Mouse (Mus musculus): ENCODE results near the gene Carm1.
"Not testable (repeated sequence)": the region's sequence is repeated elsewhere in the genome, so short reads cannot be mapped to it uniquely, and the experiment has no call there.

Gene Carm1

DNA sequence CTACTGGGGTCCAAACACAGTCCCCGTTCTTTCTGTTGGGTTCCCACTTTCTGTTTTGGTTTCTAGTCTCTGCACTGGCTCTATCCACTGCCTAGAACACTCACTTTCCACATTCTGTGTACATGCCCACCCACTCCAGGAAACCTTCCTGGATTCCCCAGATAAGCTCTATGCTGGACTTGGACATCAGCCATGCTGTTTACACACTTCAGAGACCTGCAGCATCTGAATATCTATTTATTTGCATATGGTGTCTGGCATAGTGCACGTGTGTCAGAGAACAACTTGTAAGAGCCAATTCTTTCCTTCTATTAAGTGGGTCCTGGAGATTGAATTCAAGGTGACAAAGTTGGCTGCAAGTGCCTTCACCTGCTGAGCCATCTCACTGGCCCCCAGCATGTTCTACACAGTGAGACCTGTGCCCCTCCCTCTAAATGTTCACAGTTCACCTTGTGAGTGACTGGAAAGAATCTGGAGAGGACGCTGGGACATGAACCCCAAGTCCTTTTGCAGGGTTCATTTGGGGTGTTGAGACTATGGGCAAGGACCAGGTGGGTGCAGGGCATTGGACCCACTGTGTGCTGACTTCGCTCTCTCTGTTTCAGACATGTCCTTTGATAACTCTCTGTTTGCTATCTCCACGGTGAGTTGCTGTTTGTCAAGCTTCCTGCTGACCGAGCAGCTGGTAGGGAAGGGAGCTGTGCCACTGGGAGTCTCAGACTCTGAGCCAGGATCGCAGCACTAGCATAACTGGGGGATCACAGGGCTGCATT lies 6.5 kb upstream of the Carm1 start:
- no peak for DNase-seq (ENCODE audit: low spot score)

DNA sequence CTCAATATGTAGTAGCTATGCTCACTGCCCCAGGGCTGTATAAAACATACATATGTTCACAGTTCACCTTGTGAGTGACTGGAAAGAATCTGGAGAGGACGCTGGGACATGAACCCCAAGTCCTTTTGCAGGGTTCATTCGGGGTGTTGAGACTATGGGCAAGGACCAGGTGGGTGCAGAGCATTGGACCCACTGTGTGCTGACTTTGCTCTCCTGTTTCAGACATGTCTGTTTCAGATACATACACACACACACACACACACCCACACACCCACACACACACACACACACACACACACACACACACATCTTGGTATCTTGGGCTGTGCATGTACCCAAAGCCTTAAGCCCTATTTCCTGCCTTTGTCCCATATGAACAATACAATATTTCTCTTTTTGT lies 4.7 kb upstream of the Carm1 start:
- DNase-seq (ENCODE audit: low spot score), result not testable (repeated sequence)

DNA sequence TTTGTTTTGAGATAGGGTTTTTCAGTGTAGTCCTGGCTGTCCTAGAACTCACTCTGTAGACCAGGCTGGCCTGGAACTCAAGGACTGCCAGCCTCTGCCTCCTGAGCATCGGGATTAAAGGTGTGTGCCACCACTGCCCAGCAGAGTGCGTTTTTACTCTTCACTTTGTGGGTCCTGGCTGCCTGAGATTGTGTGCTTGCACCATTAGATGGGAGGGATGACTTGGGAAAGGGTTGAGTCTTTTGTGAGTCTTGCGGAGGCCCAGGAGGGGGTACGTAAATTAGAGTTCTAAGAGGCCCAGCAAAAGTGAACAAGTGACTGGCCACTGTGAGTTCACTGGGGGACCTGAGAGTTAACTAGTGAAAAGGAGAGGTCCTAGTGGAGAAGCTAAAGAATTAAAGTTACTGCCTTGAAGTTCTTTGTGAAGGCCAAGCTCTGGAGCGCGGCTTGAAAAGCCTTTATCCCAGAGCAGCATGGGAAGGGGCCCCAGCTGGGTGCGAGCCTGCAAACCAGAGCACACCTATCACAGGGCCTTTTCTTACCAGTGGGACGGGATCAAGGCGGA lies 1.3 kb upstream of the Carm1 start:
- no peak for DNase-seq (ENCODE audit: low spot score)

DNA sequence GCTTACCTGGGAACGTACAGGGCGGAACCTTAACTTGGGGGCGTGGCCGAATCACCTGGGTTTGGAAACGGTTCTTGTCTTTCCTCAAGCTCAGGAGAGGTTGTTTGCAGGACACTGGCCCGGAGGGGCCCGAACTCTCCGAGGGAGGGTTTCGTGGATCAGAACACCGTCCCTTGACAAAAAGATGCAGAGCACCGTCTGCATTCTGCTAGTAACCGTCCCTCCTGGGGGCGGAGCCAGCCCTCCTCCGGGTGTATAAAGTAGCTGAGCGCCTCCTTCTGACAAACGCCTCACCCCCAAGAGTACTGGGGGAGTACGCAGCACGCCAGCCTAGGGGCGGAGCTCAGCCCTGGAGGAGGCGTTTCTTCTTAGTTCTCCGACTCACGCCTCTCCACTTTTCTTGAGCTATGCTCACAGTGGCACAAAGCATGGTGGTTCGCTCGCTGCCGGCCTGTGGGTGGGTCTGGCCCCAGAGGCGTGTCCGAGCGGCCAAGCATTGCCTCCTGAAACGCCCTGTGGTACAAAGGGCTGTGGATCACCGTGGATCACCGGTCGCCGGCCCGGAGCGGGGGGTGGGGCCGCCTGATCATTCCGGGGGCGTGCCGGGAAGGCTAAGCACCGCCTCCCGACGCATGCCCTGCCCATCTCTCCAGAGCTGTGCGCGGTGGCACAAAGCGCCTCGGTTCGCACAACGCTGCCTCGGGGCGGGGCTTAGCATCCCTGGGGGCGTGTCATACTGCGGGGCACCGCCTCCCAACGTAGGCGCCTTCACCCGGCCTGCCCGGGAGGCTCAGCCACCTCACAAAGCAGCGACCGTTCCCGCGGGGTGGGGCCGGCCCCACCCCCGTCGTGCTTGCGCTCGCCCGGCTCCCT lies 542 bp upstream of the Carm1 start:
- DNase-seq (ENCODE audit: low spot score), result peak; percentile 100

DNA sequence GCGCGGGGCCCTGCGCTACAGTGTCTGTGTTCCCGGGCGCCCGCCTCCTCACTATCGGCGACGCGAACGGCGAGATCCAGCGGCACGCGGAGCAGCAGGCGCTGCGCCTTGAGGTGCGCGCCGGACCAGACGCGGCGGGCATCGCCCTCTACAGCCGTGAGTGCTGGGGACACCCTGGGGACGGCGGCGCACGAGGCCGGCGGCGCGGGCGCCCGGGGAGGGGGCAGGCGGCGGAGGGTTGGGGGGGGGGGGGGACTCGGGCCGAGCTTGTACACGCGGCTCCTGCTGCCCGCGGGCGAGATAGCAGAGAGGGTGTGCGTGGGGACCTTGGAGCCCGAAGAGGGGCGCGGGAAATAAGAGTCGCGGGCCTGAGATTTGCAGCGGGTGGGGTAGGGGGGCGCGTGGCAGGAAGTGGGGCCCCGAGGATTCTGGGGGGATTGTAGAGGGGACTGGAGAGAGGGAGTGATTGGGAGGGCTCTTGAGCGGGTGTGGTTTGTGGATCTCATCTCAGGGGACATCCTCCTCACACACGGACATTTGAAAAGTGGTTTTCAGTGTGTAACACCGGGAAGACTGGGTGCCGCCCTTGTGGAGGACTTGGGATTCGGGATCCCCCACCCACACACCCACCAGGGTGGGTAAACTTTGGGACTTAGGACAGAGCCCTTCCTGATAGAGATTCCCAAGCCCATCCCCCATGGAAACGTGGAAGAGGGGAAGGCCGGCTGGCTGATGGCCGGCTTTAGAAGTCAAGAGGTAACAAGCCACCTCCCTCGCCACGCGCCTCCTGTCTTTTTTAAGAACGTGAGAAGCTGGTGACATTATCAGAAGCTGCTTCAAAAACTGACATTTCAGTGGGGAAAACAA lies 614 bp downstream of the Carm1 start:
- DNase-seq (ENCODE audit: low spot score), result no peak

DNA sequence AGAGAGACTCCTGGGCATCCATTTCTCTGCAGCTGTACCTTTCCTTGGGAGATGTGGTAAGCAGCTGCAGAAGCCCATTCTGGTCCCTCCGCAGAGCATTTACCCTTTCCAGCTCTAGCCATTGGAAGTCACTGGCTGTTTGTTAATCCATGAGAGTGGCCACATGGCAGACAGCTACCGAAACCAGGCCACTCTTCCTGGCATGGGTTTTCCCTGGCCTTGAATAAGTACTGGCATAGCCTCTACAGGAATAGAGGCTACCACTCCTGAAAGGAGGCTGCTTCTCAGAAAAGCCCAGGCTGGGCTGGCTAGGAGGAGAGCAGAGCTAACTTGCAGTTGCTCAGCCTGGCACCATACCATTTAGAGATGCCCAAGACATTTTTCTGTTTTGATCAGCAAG lies 4.4 kb downstream of the Carm1 start:
- DNase-seq (ENCODE audit: low spot score), result no peak

DNA sequence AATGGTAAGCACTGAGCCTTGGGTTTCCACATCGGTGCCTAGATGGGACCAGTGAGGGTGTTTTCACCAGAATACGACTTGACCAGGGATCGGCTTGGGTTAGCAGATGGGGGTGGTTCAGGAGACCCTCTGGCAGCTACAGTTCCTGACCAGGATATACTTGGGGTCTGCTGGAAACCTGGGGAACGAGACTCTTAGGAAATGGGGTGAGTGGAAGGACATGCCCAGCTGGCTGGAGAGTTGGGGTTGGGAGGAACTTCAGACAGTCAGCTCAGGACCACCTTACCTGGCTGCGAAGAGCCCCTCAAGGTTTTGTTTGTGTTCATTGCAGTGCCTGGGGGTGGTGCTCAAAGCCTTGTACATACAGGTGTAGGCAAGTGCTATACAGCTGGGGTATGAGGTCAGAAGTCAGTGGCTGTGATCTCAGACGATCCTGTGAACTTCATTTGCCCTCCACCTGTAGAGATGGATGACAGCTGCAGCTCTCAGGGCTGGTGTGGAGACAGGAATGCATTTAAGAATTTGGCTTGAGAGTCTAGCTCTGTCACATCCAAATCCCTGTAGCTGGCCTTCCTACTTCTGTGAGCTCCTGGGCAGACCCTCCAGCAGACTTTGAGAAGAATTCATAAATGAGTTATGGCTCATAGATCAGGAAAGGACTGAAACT lies 7.0 kb downstream of the Carm1 start:
- DNase-seq (ENCODE audit: low spot score), result no peak

DNA sequence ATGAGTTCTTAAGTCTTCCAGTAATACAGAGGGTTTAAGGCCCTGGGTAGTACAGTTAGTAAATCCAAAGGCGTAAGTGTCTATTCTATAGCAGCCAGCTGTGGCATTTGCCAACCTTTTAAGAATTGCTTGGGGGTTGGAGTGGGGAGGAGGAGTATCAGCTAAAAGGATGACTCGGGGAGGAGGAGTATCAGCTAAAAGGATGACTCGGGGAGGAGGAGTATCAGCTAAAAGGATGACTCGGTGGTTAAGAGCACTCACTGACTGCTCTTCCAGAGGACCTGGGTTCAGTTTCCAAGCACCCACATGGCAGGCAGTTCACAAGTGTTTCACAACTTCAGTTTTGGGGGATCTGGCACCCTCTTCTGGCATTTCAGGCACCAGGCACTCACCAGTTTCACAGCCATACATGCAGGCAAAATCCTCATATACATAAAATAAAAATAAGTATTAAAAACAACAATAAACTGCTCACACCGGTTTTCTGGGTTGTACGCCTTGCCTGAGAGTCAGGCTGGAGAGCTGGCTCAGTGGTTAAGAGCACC lies 8.6 kb downstream of the Carm1 start:
- no peak for DNase-seq (ENCODE audit: low spot score)

DNA sequence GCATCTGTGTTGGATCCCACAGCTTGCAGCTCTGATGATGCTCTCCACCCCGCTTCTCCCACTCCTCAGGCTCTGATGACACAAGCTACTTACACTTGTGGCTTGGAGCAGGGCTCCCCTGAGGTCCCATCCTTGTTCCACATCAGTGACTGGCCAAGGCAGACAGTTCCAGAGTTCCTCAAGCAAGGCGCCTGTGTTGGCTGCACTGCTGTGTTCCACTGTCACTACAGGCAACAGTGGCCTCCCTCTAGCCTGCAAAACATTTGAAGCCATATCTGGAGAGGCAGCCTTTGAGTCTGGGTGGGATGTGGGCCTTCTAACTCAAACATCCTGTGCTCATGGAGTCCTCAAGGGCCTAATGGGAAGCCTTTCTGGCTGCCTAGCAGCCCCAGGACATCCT lies 10.3 kb downstream of the Carm1 start:
- DNase-seq (ENCODE audit: low spot score), result no peak

DNA sequence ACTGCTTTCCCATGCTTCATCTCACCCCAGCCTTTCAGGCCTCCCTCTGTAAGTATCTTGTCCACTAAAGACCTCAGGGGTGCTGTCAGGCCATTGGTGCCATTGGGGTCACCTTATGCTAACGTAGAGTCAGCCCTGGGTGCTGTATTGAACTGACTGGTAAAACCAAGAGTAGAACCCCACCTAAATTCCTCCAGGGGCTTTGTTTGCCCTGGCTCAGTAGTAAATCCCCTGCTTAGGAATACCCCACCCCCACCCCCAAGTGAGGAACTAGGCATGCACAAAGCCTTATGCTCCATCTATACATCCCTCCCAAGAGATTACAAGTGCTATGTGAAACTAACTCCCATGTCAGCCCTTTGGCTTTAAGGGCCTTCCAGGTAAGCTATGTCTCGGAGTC lies 10.9 kb downstream of the Carm1 start:
- no peak for DNase-seq (ENCODE audit: low spot score)

DNA sequence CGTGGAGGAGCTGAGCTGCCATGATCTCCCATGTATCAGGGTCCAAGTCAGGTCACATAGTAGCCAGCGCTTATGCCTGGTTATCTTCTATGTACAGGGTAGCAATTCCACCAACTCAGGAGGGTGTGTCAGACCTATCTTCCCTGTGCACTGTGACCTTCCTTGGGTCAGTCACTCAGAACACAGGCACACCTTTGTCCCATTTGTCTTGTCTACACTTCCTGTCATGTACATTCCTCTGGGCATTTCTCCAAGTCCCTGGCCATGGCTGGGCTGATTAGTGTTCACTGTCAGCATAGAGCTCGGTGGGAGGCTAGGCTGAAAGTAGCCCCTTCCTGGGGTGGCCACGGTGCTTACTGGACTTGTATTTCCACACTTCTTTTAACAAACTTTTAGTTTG lies 11.7 kb downstream of the Carm1 start:
- peak; percentile 70 for DNase-seq (ENCODE audit: low spot score)

DNA sequence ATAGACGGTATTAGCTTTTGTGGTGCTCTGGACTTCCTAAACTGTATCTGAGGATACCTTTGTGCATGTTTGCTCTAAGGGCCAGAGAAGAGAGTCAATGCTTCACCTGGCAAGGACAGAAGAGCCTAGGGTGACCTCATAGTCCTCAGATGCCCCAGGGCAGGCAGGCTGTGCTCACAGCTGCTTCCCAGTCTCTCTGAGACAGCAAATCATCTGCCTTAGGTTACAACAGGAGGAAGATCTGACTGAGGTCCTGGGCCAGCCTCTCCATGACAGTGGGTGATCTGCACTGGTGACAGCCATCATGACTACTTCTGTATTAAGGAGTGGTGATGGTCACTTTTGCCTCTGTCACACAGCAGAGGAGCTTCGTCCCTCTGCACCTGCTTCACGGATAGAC lies 12.5 kb downstream of the Carm1 start:
- no peak for DNase-seq (ENCODE audit: low spot score)

DNA sequence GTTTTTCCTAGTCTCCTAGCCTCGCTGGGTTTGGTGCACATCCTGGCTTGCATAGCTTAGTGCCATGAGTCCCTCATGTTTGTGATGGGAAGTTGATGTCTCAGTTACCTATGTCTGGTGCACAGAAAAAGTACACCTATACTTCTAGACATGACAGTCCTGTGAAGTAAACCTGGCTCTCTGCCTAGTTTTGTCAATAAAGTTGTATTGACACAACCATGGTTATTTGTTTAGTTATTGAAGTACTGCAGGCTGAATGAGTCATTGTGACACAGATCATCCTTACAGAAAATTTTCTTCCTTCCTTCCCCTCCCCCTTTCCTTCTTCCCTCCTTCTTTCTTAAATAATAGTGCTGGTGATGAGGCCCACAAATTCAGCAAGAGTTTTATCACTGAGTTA lies 17.7 kb downstream of the Carm1 start:
- DNase-seq (ENCODE audit: low spot score), result no peak

DNA sequence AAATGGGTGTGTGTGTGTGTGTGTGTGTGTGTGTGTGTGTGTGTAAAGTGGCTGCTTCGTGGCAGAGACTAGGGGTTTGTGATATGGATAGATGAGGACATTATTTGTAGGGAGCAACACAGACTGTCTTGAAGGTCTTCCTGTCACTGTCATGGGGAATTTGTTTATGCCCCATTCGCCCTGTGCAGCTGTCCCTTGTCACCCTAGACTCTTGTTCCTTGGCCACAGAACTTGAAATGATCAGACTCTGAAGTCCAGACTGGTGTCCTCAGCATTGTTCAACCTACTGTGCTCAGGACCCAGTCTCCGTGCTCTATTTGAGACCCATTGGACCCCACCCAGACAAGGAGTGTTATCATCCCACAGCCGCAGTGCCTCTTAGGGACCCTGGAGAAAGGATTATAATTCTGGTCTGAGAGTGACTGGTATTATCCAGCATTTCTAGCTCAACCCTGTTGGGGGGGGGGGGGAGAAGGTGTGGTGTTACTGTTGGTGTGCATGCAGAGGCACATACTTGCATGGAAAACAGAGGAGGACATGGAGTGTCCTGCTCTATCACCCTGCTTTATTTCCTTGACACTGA lies 18.4 kb downstream of the Carm1 start:
- DNase-seq (ENCODE audit: low spot score), result no peak

DNA sequence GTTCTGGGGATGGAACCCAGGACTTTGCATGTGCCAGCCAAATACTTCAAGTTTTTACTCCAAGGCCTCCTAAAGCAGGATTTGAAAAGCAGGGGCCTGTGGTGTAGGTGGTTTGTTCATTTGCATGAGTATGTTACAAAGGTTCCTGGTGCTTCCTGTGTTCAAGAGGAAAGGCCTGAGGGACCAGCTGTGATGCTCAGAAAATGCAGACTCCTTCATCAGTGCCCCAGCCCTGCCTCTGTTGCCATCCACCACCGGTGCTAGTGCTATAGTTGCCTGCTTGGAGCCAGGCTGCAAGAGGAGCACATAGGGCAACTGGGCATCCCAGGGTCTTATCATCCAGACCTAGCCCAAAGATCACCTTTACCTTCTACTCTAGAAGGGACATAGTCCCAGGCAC lies 19.8 kb downstream of the Carm1 start:
- no peak for DNase-seq (ENCODE audit: low spot score)

DNA sequence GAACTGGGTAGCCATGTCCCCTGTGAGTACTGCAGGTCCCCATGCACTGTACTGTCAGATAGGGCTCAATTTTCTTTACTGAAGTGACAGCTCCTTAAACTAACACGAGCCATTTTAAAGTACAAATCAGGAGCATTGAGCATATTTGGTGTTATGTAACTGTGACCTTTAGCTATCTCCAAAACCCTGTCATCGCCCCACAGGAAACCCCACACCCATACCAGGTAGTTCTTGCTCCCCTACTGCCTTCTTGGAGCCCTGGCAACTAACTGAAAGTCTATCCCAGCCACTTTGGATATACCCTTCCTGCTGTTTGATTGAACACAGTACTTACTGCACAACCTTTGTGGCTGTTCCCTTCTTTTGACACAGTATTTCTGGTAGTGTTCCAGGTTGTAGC lies 20.4 kb downstream of the Carm1 start:
- no peak for DNase-seq (ENCODE audit: low spot score)

DNA sequence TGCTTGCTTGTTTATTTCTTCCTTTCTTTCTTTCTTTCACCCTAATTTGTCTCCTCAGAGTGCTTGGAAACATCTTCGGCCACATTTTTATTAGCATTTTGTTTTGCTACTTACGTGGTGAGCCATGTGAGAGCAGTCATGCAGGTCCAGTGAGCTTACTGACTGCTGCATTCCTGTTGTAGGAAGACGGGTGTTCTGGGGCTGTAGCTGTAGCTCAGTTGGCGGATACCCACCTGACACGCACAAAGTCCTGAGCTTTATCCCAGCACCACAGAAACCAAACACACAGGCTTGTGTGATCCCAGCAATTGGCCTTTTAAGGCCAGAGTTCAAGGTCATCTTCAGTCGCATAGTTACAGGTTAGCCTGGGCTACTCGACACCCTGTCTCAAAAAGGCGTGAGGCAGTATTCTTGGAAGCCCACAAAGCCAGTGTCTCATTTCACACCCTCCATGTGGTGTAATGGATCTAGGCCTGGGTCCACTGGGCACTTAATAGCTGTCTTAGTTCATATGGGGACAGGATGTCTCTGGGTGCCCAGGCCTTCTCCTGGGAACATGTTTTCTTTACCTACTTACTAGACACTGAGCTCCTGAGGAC lies 22.1 kb downstream of the Carm1 start:
- DNase-seq (ENCODE audit: low spot score), result no peak

DNA sequence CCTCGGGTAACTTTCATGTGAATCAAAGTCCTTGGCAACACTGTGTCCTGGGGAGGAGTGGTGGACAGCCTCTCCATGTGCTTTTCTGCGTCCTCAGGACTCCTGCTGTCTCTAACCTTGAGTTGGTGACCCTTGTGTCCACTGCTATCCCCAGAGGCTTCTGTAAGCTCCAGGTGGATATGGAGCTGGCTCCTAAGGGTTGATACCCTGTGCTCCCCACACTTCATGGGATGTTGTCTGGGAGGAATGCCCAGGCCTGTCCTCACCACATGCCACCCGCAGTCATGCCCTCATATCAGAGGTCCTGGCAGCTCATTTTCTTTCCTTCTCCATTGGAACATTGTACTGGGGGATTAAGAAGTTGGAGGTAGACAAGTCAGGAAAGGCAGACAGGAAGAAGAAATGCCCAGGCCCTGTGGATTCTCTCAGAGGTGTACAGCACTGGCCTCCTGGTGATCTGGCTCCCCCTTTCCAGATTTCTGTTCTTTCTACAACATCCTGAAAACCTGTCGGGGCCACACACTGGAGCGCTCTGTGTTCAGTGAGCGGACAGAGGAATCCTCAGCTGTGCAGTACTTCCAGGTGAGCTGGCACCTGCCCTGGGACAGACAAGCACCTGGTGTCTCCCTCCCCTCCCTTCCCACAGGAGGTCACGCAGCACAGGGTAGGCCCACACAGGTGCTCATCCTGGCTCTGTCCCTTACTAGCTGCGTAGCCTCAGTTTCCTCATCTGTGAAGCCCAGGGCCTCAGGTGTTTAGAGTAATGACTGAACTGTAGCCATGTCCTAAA lies 27.5 kb downstream of the Carm1 start:
- DNase-seq (ENCODE audit: low spot score), result no peak

DNA sequence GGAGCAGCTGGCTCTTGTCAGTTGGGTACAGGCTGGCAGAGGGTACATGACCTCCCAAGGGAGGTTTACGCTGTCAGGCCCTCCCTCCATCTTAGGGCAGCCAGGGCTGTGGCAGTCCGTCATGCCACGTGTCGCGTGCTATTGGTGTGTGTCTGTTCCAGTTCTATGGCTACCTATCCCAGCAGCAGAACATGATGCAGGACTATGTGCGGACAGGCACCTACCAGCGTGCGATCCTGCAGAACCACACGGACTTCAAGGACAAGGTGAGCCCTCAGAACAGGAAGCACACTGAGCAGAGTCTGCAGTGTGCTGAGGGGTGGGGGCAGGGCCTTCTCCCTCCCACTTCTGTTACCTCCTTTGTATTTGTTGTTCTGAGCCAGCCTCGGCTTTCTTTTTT lies 28.6 kb downstream of the Carm1 start:
- DNase-seq (ENCODE audit: low spot score), result no peak

DNA sequence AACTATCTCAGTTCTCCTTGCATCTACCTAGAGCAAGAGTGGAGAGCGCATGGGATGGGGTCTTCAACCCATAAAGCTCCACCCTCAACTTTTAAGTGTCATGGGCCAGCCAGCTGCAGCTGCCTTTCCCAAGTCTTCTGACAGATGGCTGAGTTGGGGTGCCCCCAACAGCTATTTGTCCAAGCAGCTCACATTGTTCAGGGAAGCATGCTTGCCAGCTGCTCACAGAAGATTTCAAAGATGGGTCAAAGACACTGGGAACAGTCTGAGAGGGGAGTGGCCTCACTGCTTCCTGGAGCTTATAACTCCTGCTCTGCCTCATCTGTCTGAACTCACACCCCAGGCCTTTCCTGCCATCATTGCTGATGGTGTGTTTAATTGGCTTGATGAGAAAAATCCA lies 29.6 kb downstream of the Carm1 start:
- DNase-seq (ENCODE audit: low spot score), result no peak

All from spleen, adult 12 weeks (tissue).